Mouse (Mus musculus) 3T3-L1 (cell line): ENCODE measurements at regions not wholly inside any gene's neighbourhood (a gene's known extent, or its start where the extent isn't known, plus 50 kb on each side); places are given as distances from the start of the nearest gene placed in this dataset.

ENCODE experiments used
- DNase-seq: peaks from one replicate; pipeline ENCODE4 v3.0.0-alpha.2; 2015; ENCODE audit warnings: low read depth, low spot score

- no peak for DNase-seq
These were observed 77.5 kb downstream of the Nufip1 start for GRCm38 (mm10) chr14:76188105-76188645.

- no peak for DNase-seq
These were observed 84.6 kb downstream of the Nufip1 start for GRCm38 (mm10) chr14:76195324-76195723.

- no peak for DNase-seq
These were observed 86.7 kb downstream of the Nufip1 start for GRCm38 (mm10) chr14:76197357-76197756.

GRCm38 (mm10) chr14:76198406-76198805 lies 87.7 kb downstream of the Nufip1 start:
- DNase-seq: no peak

- DNase-seq: no peak
These were observed 91.9 kb downstream of the Nufip1 start for GRCm38 (mm10) chr14:76202595-76202994.

- no peak for DNase-seq
These were observed 92.4 kb downstream of the Nufip1 start for GRCm38 (mm10) chr14:76203135-76203534.

GRCm38 (mm10) chr14:76216446-76217177 lies 105.9 kb downstream of the Nufip1 start:
- no peak for DNase-seq

- no peak for DNase-seq
These were observed 106.4 kb downstream of the Nufip1 start for GRCm38 (mm10) chr14:76217178-76217500.

GRCm38 (mm10) chr14:76217571-76218256 lies 107.0 kb downstream of the Nufip1 start:
- DNase-seq: no peak

GRCm38 (mm10) chr14:76220952-76221351 lies 110.3 kb downstream of the Nufip1 start:
- DNase-seq: no peak

GRCm38 (mm10) chr14:76221617-76222319 lies 111.1 kb downstream of the Nufip1 start:
- no peak for DNase-seq

- DNase-seq: no peak
These were observed 111.6 kb downstream of the Nufip1 start for GRCm38 (mm10) chr14:76222320-76222626.

- no peak for DNase-seq
These were observed 112.5 kb downstream of the Nufip1 start for GRCm38 (mm10) chr14:76223036-76223650.

- DNase-seq: no peak
These were observed 113.2 kb downstream of the Nufip1 start for GRCm38 (mm10) chr14:76223903-76224302.

GRCm38 (mm10) chr14:76225532-76225931 lies 114.8 kb downstream of the Nufip1 start:
- DNase-seq: no peak

GRCm38 (mm10) chr14:76226621-76227297 lies 116.1 kb downstream of the Nufip1 start:
- DNase-seq: no peak

GRCm38 (mm10) chr14:76228968-76229555 lies 118.4 kb downstream of the Nufip1 start:
- DNase-seq: no peak

GRCm38 (mm10) chr14:76239856-76240493 lies 129.3 kb downstream of the Nufip1 start:
- DNase-seq: no peak

- no peak for DNase-seq
These were observed 133.1 kb downstream of the Nufip1 start for GRCm38 (mm10) chr14:76243581-76244337.
